23 mouse cellular contexts compared by ENCODE assay signal in genomic region chr1:90253465-90253864, GRCm38 (mm10). TPM values are rescaled to one million over a fixed set of nuclear protein-coding genes. Genes with fewer than 3 reads are reported as not detected.
DNase-seq lines count a peak whose midpoint lies in the region; ATAC-seq and TF ChIP-seq lines count a peak whose summit lies in the region.
"Had no signal": no experiment of that assay in that cellular context is flagged by ENCODE, and none has a peak within 500 bp of the region (broad histone marks: within the 10 kb centered on the region; RNA-seq: fewer than 3 reads in every experiment).

No protein-coding gene starts in this region.

- no peak for ATAC-seq in embryonic facial prominence, embryonic 12.5 days (ENCODE audit: insufficient number of reproducible peaks, insufficient read depth, low FRiP score, low TSS enrichment)
- ATAC-seq in hindbrain, postnatal 0 days = peak; percentile 16; the same call in 1 of the 2 replicates
- no peak for ATAC-seq in hindbrain, embryonic 16.5 days
- ATAC-seq in kidney, postnatal 0 days (replicated peaks; ENCODE audit: low FRiP score, low read depth) = peak; percentile 73; the same call in 1 of the 2 replicates
- 0 out of 2 replicates have a peak, but pooled peaks have one; percentile 44 for ATAC-seq in neural tube, embryonic 12.5 days (ENCODE audit: low FRiP score, low read depth)
- no peak for ATAC-seq in neural tube, embryonic 15.5 days (ENCODE audit: low FRiP score)
- ATAC-seq: forebrain, embryonic 16.5 days had no signal

- no peaks in the 10 kb centered on the region for H3K9me3 ChIP-seq in embryonic facial prominence, embryonic 12.5 days
- H3K9me3 ChIP-seq in embryonic facial prominence, embryonic 10.5 days = no peaks in the 10 kb centered on the region
- no peaks in the 10 kb centered on the region for H3K9me3 ChIP-seq in hindbrain, postnatal 0 days (ENCODE audit: low read length)
- no peaks in the 10 kb centered on the region for H3K9me3 ChIP-seq in hindbrain, embryonic 16.5 days (ENCODE audit: control insufficient read depth, low read length)
- H3K9me3 ChIP-seq in kidney, postnatal 0 days (replicated peaks; ENCODE audit: low read length) = no peaks in the 10 kb centered on the region
- no peaks in the 10 kb centered on the region for H3K9me3 ChIP-seq in neural tube, embryonic 12.5 days
- no peaks in the 10 kb centered on the region for H3K9me3 ChIP-seq in neural tube, embryonic 15.5 days (replicated peaks)
- H3K9me3 ChIP-seq: embryonic facial prominence, embryonic 13.5 days; forebrain, embryonic 12.5 days; heart, embryonic 10.5 days had no signal

- no peak overlapping the region for H3K4me2 ChIP-seq in embryonic facial prominence, embryonic 12.5 days (replicated peaks)
- H3K4me2 ChIP-seq in hindbrain, postnatal 0 days (ENCODE audit: low read depth, low read length) = no peak overlapping the region
- H3K4me2 ChIP-seq in hindbrain, embryonic 16.5 days (ENCODE audit: low read length) = no peak overlapping the region
- H3K4me2 ChIP-seq in kidney, postnatal 0 days (ENCODE audit: low read length) = no peak overlapping the region
- no peak overlapping the region for H3K4me2 ChIP-seq in neural tube, embryonic 12.5 days (replicated peaks)
- no peak overlapping the region for H3K4me2 ChIP-seq in neural tube, embryonic 15.5 days
- H3K4me2 ChIP-seq: embryonic facial prominence, embryonic 13.5 days; forebrain, embryonic 12.5 days; hindbrain, embryonic 14.5 days had no signal

- no peak overlapping the region for H3K4me3 ChIP-seq in embryonic facial prominence, embryonic 12.5 days
- H3K4me3 ChIP-seq in embryonic facial prominence, embryonic 10.5 days = no peak overlapping the region
- H3K4me3 ChIP-seq in hindbrain, postnatal 0 days (ENCODE audit: low read length) = no peak overlapping the region
- H3K4me3 ChIP-seq in hindbrain, embryonic 16.5 days (ENCODE audit: low read length) = no peak overlapping the region
- no peak overlapping the region for H3K4me3 ChIP-seq in kidney, postnatal 0 days (replicated peaks; ENCODE audit: low read depth, low read length)
- no peak overlapping the region for H3K4me3 ChIP-seq in neural tube, embryonic 12.5 days
- H3K4me3 ChIP-seq in neural tube, embryonic 15.5 days (replicated peaks) = no peak overlapping the region
- H3K4me3 ChIP-seq: embryonic facial prominence, embryonic 13.5 days; forebrain, embryonic 12.5 days; heart, embryonic 10.5 days had no signal

- H3K9ac ChIP-seq in embryonic facial prominence, embryonic 12.5 days = no peak overlapping the region
- no peak overlapping the region for H3K9ac ChIP-seq in hindbrain, postnatal 0 days (replicated peaks; ENCODE audit: low read length)
- H3K9ac ChIP-seq in hindbrain, embryonic 16.5 days (ENCODE audit: low read depth, low read length) = no peak overlapping the region
- no peak overlapping the region for H3K9ac ChIP-seq in kidney, postnatal 0 days (ENCODE audit: low read depth, low read length)
- H3K9ac ChIP-seq in neural tube, embryonic 12.5 days = no peak overlapping the region
- no peak overlapping the region for H3K9ac ChIP-seq in neural tube, embryonic 15.5 days (replicated peaks)
- H3K9ac ChIP-seq: embryonic facial prominence, embryonic 13.5 days; forebrain, embryonic 12.5 days; hindbrain, embryonic 14.5 days had no signal

- H3K27ac ChIP-seq in embryonic facial prominence, embryonic 12.5 days = 0 out of 2 replicates have a peak overlapping the region, but pooled peaks have one; percentile 2
- H3K27ac ChIP-seq in embryonic facial prominence, embryonic 10.5 days (replicated peaks) = no peak overlapping the region
- no peak overlapping the region for H3K27ac ChIP-seq in hindbrain, postnatal 0 days
- no peak overlapping the region for H3K27ac ChIP-seq in hindbrain, embryonic 16.5 days (ENCODE audit: low read depth, low read length)
- H3K27ac ChIP-seq in kidney, postnatal 0 days = no peak overlapping the region
- no peak overlapping the region for H3K27ac ChIP-seq in neural tube, embryonic 12.5 days
- no peak overlapping the region for H3K27ac ChIP-seq in neural tube, embryonic 15.5 days (replicated peaks)
- H3K27ac ChIP-seq: embryonic facial prominence, embryonic 13.5 days; forebrain, embryonic 12.5 days; hindbrain, embryonic 14.5 days had no signal

- TF ChIP-seq CTCF in hindbrain, postnatal 0 days (IDR thresholded peaks at IDR 0.05; ENCODE audit: low read depth) = no peak
- no peak for TF ChIP-seq CTCF in kidney, postnatal 0 days (IDR thresholded peaks at IDR 0.05; ENCODE audit: low read depth)

- H3K27me3 ChIP-seq in embryonic facial prominence, embryonic 12.5 days = no peaks in the 10 kb centered on the region
- H3K27me3 ChIP-seq in embryonic facial prominence, embryonic 10.5 days (replicated peaks; ENCODE audit: low read depth, poor library complexity, severe bottlenecking) = peaks cover 10% of the 10 kb centered on the region; the same call in 1 of the 2 replicates
- H3K27me3 ChIP-seq in hindbrain, postnatal 0 days (ENCODE audit: insufficient read depth, low read length) = no peaks in the 10 kb centered on the region
- H3K27me3 ChIP-seq in hindbrain, embryonic 16.5 days (replicated peaks; ENCODE audit: control insufficient read depth, insufficient read depth, low read length) = no peaks in the 10 kb centered on the region
- no peaks in the 10 kb centered on the region for H3K27me3 ChIP-seq in kidney, postnatal 0 days (ENCODE audit: insufficient read depth, low read length)
- H3K27me3 ChIP-seq in neural tube, embryonic 12.5 days (replicated peaks) = no peaks in the 10 kb centered on the region
- H3K27me3 ChIP-seq in neural tube, embryonic 15.5 days (replicated peaks) = no peaks in the 10 kb centered on the region
- H3K27me3 ChIP-seq: embryonic facial prominence, embryonic 13.5 days; forebrain, embryonic 12.5 days had no signal

- no peaks in the 10 kb centered on the region for H3K36me3 ChIP-seq in embryonic facial prominence, embryonic 12.5 days
- no peaks in the 10 kb centered on the region for H3K36me3 ChIP-seq in embryonic facial prominence, embryonic 10.5 days (replicated peaks)
- no peaks in the 10 kb centered on the region for H3K36me3 ChIP-seq in hindbrain, postnatal 0 days (ENCODE audit: insufficient read depth, low read length)
- H3K36me3 ChIP-seq in hindbrain, embryonic 16.5 days (ENCODE audit: control insufficient read depth, insufficient read depth, low read length) = no peaks in the 10 kb centered on the region
- no peaks in the 10 kb centered on the region for H3K36me3 ChIP-seq in kidney, postnatal 0 days (ENCODE audit: insufficient read depth, low read length)
- no peaks in the 10 kb centered on the region for H3K36me3 ChIP-seq in neural tube, embryonic 12.5 days
- H3K36me3 ChIP-seq in neural tube, embryonic 15.5 days = no peaks in the 10 kb centered on the region
- H3K36me3 ChIP-seq: embryonic facial prominence, embryonic 13.5 days; forebrain, embryonic 12.5 days; heart, embryonic 10.5 days had no signal

- 83% methylated on average over 10 of the region's 10 CpGs for WGBS in embryonic facial prominence, embryonic 12.5 days
- 91% methylated on average over 10 of the region's 10 CpGs for WGBS in embryonic facial prominence, embryonic 10.5 days
- 53% methylated on average over 10 of the region's 10 CpGs for WGBS in hindbrain, postnatal 0 days
- 52% methylated on average over 10 of the region's 10 CpGs for WGBS in hindbrain, embryonic 16.5 days
- WGBS in kidney, postnatal 0 days = 31% methylated on average over 10 of the region's 10 CpGs
- 54% methylated on average over 10 of the region's 10 CpGs for WGBS in neural tube, embryonic 12.5 days
- 40% methylated on average over 10 of the region's 10 CpGs for WGBS in neural tube, embryonic 15.5 days

- no peak for DNase-seq in embryonic facial prominence, embryonic 10.5 days (ENCODE audit: low spot score)
- DNase-seq in hindbrain, postnatal 0 days (ENCODE audit: low spot score) = no peak
- peak; percentile 62 for DNase-seq in kidney, postnatal 0 days (ENCODE audit: low spot score)
- no peak for DNase-seq in kidney, adult 18-20 months
- DNase-seq: adrenal gland, postnatal 10 days; B cell, adult 2 months; cerebellum, adult 11 months; cerebellum, adult 8-10 months; cerebellum, postnatal 14 days; embryo, embryonic 11 days; gastrocnemius, postnatal 10 days; heart, adult 18-20 months had no signal

- peaks cover 22% of the 10 kb centered on the region for H3K4me1 ChIP-seq in embryonic facial prominence, embryonic 12.5 days
- H3K4me1 ChIP-seq in embryonic facial prominence, embryonic 10.5 days = peaks cover 45% of the 10 kb centered on the region
- peaks cover 14% of the 10 kb centered on the region for H3K4me1 ChIP-seq in hindbrain, postnatal 0 days (ENCODE audit: insufficient read depth, low read length)
- H3K4me1 ChIP-seq in hindbrain, embryonic 16.5 days (ENCODE audit: control insufficient read depth, insufficient read depth, low read depth, low read length) = peaks cover 5% of the 10 kb centered on the region; the same call in 1 of the 2 replicates
- H3K4me1 ChIP-seq in kidney, postnatal 0 days (replicated peaks; ENCODE audit: insufficient read depth, low read length) = peaks cover 4% of the 10 kb centered on the region; the same call in 1 of the 2 replicates
- H3K4me1 ChIP-seq in neural tube, embryonic 12.5 days = peaks cover 42% of the 10 kb centered on the region
- H3K4me1 ChIP-seq in neural tube, embryonic 15.5 days = 0 out of 2 replicates have a peak, but pooled peaks cover 5% of the 10 kb centered on the region

RNA-seq across cellular contexts. Expression of gene Ackr3, which starts 49.7 kb away (rescaled TPM):
- polyA plus RNA-seq in embryonic facial prominence, embryonic 12.5 days (2016; fragmentation: Nextera tagmentation; extraction: Ambion mirVana) = 42.7 and 45.3 TPM in 2 replicates
- 20.0 and 22.4 TPM in 2 replicates for polyA plus RNA-seq in embryonic facial prominence, embryonic 10.5 days (2016; fragmentation: Nextera tagmentation; extraction: Ambion mirVana)
- total RNA-seq in hindbrain, postnatal 0 days (2014; rRNA removed) = 7.2 and 13.1 TPM in 2 replicates
- 7.4 and 7.8 TPM in 2 replicates for polyA plus RNA-seq in hindbrain, postnatal 0 days (2015; fragmentation: Nextera tagmentation; extraction: Ambion mirVana)
- 10.8 and 11.5 TPM in 2 replicates for polyA plus RNA-seq in hindbrain, embryonic 16.5 days (2015; fragmentation: Nextera tagmentation; extraction: Ambion mirVana)
- polyA plus RNA-seq in kidney, postnatal 0 days (2015; fragmentation: Nextera tagmentation; extraction: Ambion mirVana) = 52.2 and 52.6 TPM in 2 replicates
- polyA plus RNA-seq in neural tube, embryonic 12.5 days (2016; fragmentation: Nextera tagmentation; extraction: Ambion mirVana) = 34.0 and 38.0 TPM in 2 replicates
- polyA plus RNA-seq in neural tube, embryonic 15.5 days (2015; fragmentation: Nextera tagmentation; extraction: Ambion mirVana) = 7.5 and 7.7 TPM in 2 replicates
- total RNA-seq: common myeloid progenitor, adult 5-6 weeks; MEL had no signal

Comparison
In these comparisons a context has a peak if more than half of its experiments do, and no peak if none do; other contexts are left out.
1. ATAC-seq: peak in hindbrain, postnatal 0 days (single experiment), kidney, postnatal 0 days (single experiment) and neural tube, embryonic 12.5 days (single experiment); none in embryonic facial prominence, embryonic 12.5 days (single experiment), hindbrain, embryonic 16.5 days (single experiment) and neural tube, embryonic 15.5 days (single experiment).